Mouse (Mus musculus): ENCODE measurements at regions not wholly inside any gene's neighbourhood (a gene's known extent, or its start where the extent isn't known, plus 50 kb on each side); places are given as distances from the start of the nearest gene placed in this dataset.

- no peak for TF ChIP-seq CTCF (IDR thresholded peaks at IDR 0.05; ENCODE audit: control insufficient read depth, insufficient read depth, insufficient read length)
- no peak for TF ChIP-seq FOSL1 (IDR thresholded peaks at IDR 0.05; ENCODE audit: insufficient read depth, low read length, poor library complexity, severe bottlenecking)
- TF ChIP-seq MAX (IDR thresholded peaks at IDR 0.05): no peak
- no peak for TF ChIP-seq USF1 (IDR thresholded peaks at IDR 0.05; ENCODE audit: low read depth)
- peak; percentile 55 for TF ChIP-seq MYOD1 (IDR thresholded peaks at IDR 0.05; ENCODE audit: control insufficient read depth, insufficient read length, low read depth)
- TF ChIP-seq MYOG (IDR thresholded peaks at IDR 0.05; ENCODE audit: control insufficient read depth, extremely low read depth, insufficient read length): no peak
- no peak for TF ChIP-seq CEBPB (IDR thresholded peaks at IDR 0.05; ENCODE audit: low read depth)
Measured at GRCm38 (mm10) chr1:184170926-184171325, 136.8 kb upstream of the 1700056E22Rik start.

Data from C2C12 (cell line).